Mouse (Mus musculus): ENCODE data around the gene Eftud2. TPM values are rescaled to one million over a fixed set of nuclear protein-coding genes. Genes with fewer than 3 reads are reported as not detected.
A peak's percentile ranks its signal among the peaks of the same experiment; 100 is the strongest.

The Eftud2 gene
- polyA plus RNA-seq, 1 experiment = 159 TPM

GRCm38 (mm10) chr11:102890096-102890495, 9.3 kb upstream of the Eftud2 start:
- Histone ChIP-seq H3K4me1 (ENCODE audit: control insufficient read depth, insufficient read depth, low read length) (peaks cover 4% of the 10 kb centered on the region), H3K4me3 (replicated peaks; ENCODE audit: control insufficient read depth, low read depth, low read length) (no peak overlapping the region), H3K27ac (ENCODE audit: control insufficient read depth, insufficient read depth, low read depth, low read length, poor library complexity) (no peak overlapping the region)
- WGBS = 73% methylated on average over 5 of the region's 5 CpGs
- TF ChIP-seq POLR2A (IDR thresholded peaks at IDR 0.05; ENCODE audit: borderline replicate concordance, control insufficient read depth, low read depth, low read length) = no peak
- no peak for TF ChIP-seq CTCF (IDR thresholded peaks at IDR 0.05; ENCODE audit: control insufficient read depth, insufficient read depth, low read length)

- 46% methylated on average over 3 of the region's 3 CpGs for WGBS
- Histone ChIP-seq H3K27ac (ENCODE audit: control insufficient read depth, insufficient read depth, low read depth, low read length, poor library complexity) (no peak overlapping the region), H3K4me1 (ENCODE audit: control insufficient read depth, insufficient read depth, low read length) (no peaks in the 10 kb centered on the region), H3K4me3 (replicated peaks; ENCODE audit: control insufficient read depth, low read depth, low read length) (no peak overlapping the region)
- no peak for TF ChIP-seq CTCF (IDR thresholded peaks at IDR 0.05; ENCODE audit: control insufficient read depth, insufficient read depth, low read length)
- no peak for TF ChIP-seq POLR2A (IDR thresholded peaks at IDR 0.05; ENCODE audit: borderline replicate concordance, control insufficient read depth, low read depth, low read length)
These were observed 7.3 kb upstream of the Eftud2 start for GRCm38 (mm10) chr11:102888135-102888534.

GRCm38 (mm10) chr11:102887433-102887832, 6.6 kb upstream of the Eftud2 start:
- H3K4me1 ChIP-seq (ENCODE audit: control insufficient read depth, insufficient read depth, low read length) = no peaks in the 10 kb centered on the region
- H3K4me3 ChIP-seq (replicated peaks; ENCODE audit: control insufficient read depth, low read depth, low read length) = no peak overlapping the region
- WGBS = 67% methylated on average over 5 of the region's 5 CpGs
- H3K27ac ChIP-seq (ENCODE audit: control insufficient read depth, insufficient read depth, low read depth, low read length, poor library complexity) = no peak overlapping the region
- no peak for TF ChIP-seq CTCF (IDR thresholded peaks at IDR 0.05; ENCODE audit: control insufficient read depth, insufficient read depth, low read length)
- TF ChIP-seq POLR2A (IDR thresholded peaks at IDR 0.05; ENCODE audit: borderline replicate concordance, control insufficient read depth, low read depth, low read length) = no peak

- Histone ChIP-seq H3K27ac (ENCODE audit: control insufficient read depth, insufficient read depth, low read depth, low read length, poor library complexity) (no peak within 1 kb of the TSS), H3K4me3 (replicated peaks; ENCODE audit: control insufficient read depth, low read depth, low read length) (no peak within 1 kb of the TSS), H3K4me1 (ENCODE audit: control insufficient read depth, insufficient read depth, low read length) (no peaks in the 10 kb centered on the region)
- no peak for TF ChIP-seq POLR2A (IDR thresholded peaks at IDR 0.05; ENCODE audit: borderline replicate concordance, control insufficient read depth, low read depth, low read length)
- TF ChIP-seq CTCF (IDR thresholded peaks at IDR 0.05; ENCODE audit: control insufficient read depth, insufficient read depth, low read length) = no peak
- WGBS = 68% methylated on average over 10 of the region's 10 CpGs
These were observed 3.9 kb upstream of the Eftud2 start, which contains the start of gene Fam187a for GRCm38 (mm10) chr11:102884616-102885219. Gene Fam187a (plus strand): TSS chr11:102885169.

- Histone ChIP-seq H3K4me3 (replicated peaks; ENCODE audit: control insufficient read depth, low read depth, low read length) (peak overlapping the region; percentile 87), H3K27ac (ENCODE audit: control insufficient read depth, insufficient read depth, low read depth, low read length, poor library complexity) (no peak overlapping the region)
- TF ChIP-seq CTCF (IDR thresholded peaks at IDR 0.05; ENCODE audit: control insufficient read depth, insufficient read depth, low read length) = no peak
- no peak for TF ChIP-seq POLR2A (IDR thresholded peaks at IDR 0.05; ENCODE audit: borderline replicate concordance, control insufficient read depth, low read depth, low read length)
These were observed 771 bp upstream of the Eftud2 start for GRCm38 (mm10) chr11:102881314-102882198.

GRCm38 (mm10) chr11:102879558-102879957, 1.2 kb downstream of the Eftud2 start:
- TF ChIP-seq POLR2A (IDR thresholded peaks at IDR 0.05; ENCODE audit: borderline replicate concordance, control insufficient read depth, low read depth, low read length) (no peak), CTCF (IDR thresholded peaks at IDR 0.05; ENCODE audit: control insufficient read depth, insufficient read depth, low read length) (no peak)

More at GRCm38 (mm10) chr11:102881314-102882198, 771 bp upstream of the Eftud2 start:
- H3K4me1 ChIP-seq (ENCODE audit: control insufficient read depth, insufficient read depth, low read length) = no peaks in the 10 kb centered on the region
- 12% methylated on average over 13 of the region's 13 CpGs for WGBS

GRCm38 (mm10) chr11:102874801-102875334, 5.9 kb downstream of the Eftud2 start:
- no peak overlapping the region for H3K4me3 ChIP-seq (replicated peaks; ENCODE audit: control insufficient read depth, low read depth, low read length)
- TF ChIP-seq POLR2A (IDR thresholded peaks at IDR 0.05; ENCODE audit: borderline replicate concordance, control insufficient read depth, low read depth, low read length) (no peak), CTCF (IDR thresholded peaks at IDR 0.05; ENCODE audit: control insufficient read depth, insufficient read depth, low read length) (no peak)
- no peak overlapping the region for H3K27ac ChIP-seq (ENCODE audit: control insufficient read depth, insufficient read depth, low read depth, low read length, poor library complexity)
- no peaks in the 10 kb centered on the region for H3K4me1 ChIP-seq (ENCODE audit: control insufficient read depth, insufficient read depth, low read length)
- 88% methylated on average over 7 of the region's 7 CpGs for WGBS

More at GRCm38 (mm10) chr11:102879558-102879957, 1.2 kb downstream of the Eftud2 start:
- 76% methylated on average over 2 of the region's 2 CpGs for WGBS
- Histone ChIP-seq H3K4me3 (replicated peaks; ENCODE audit: control insufficient read depth, low read depth, low read length) (peak overlapping the region; percentile 24), H3K27ac (ENCODE audit: control insufficient read depth, insufficient read depth, low read depth, low read length, poor library complexity) (no peak overlapping the region), H3K4me1 (ENCODE audit: control insufficient read depth, insufficient read depth, low read length) (no peaks in the 10 kb centered on the region)

- TF ChIP-seq CTCF (IDR thresholded peaks at IDR 0.05; ENCODE audit: control insufficient read depth, insufficient read depth, low read length) = no peak
- TF ChIP-seq POLR2A (IDR thresholded peaks at IDR 0.05; ENCODE audit: borderline replicate concordance, control insufficient read depth, low read depth, low read length) = no peak
- Histone ChIP-seq H3K4me1 (ENCODE audit: control insufficient read depth, insufficient read depth, low read length) (no peaks in the 10 kb centered on the region), H3K4me3 (replicated peaks; ENCODE audit: control insufficient read depth, low read depth, low read length) (no peak overlapping the region), H3K27ac (ENCODE audit: control insufficient read depth, insufficient read depth, low read depth, low read length, poor library complexity) (no peak overlapping the region)
- 21% methylated on average over 4 of the region's 4 CpGs for WGBS
These were observed 16.5 kb downstream of the Eftud2 start for GRCm38 (mm10) chr11:102864272-102864671.
